In genomic region chr11:114588554-114588953, GRCm38 (mm10) we compare ENCODE assay signal across 15 mouse cellular contexts.
DNase-seq lines count a peak whose midpoint lies in the region.
"Had no signal": no experiment of that assay in that cellular context is flagged by ENCODE, and none has a peak within 500 bp of the region (broad histone marks: within the 10 kb centered on the region; RNA-seq: fewer than 3 reads in every experiment).

No protein-coding gene starts in this region.

- intact Hi-C loops in heart, postnatal 25 days (cut with DNase I) = no loop called here

- DNase-seq in ES-CJ7 (ENCODE audit: low read depth, low spot score) = peak; percentile 98
- peak; percentile 100 for DNase-seq in R1 (ENCODE audit: low read depth, low spot score)
- DNase-seq in ZHBTc4 (ENCODE audit: low read depth, low spot score) = peak; percentile 97
- DNase-seq in heart, postnatal 4 days = no peak
- DNase-seq in heart, postnatal 25 days (ENCODE audit: low spot score) = no peak
- DNase-seq in adrenal gland, postnatal 14 days = no peak
- DNase-seq: adrenal gland, adult 8-10 months; adrenal gland, postnatal 25 days; cerebellum, adult 11 months; cerebellum, adult 18-20 months; cerebellum, adult 8-10 months; cerebellum, adult 9-11 months; cerebellum, postnatal 14 days; cerebellum, postnatal 36 days; embryo, embryonic 11 days had no signal

Comparison
In these comparisons a context has a peak if more than half of its experiments do, and no peak if none do; other contexts are left out.
1. DNase-seq: peak in ES-CJ7 (single experiment), R1 (single experiment) and ZHBTc4 (single experiment); none in heart, postnatal 4 days (single experiment), heart, postnatal 25 days (single experiment) and adrenal gland, postnatal 14 days (single experiment).